Mouse (Mus musculus) midbrain, postnatal 0 days (tissue): ENCODE results near the gene Sytl3. TPM values are rescaled to one million over a fixed set of nuclear protein-coding genes. Genes with fewer than 3 reads are reported as not detected.

Experiments
- ATAC-seq: fragments of 200-750 bp; cut with Nextera tagmentation; 2 replicates; pipeline ENCODE4 v1.8.0; 2017; ENCODE audit warnings: moderate number of reproducible peaks, mild to moderate bottlenecking, moderate TSS enrichment, moderate library complexity; ENCODE audit not compliant: low FRiP score
- DNase-seq: peaks from one replicate; pipeline ENCODE4 v3.0.0-alpha.2; 2015; ENCODE audit warnings: low spot score
- H3K27ac ChIP-seq: fragments of 300-500 bp; sonication (generic); 2 replicates; pipeline ENCODE4 v1.5.1; 2014; ENCODE audit warnings: low read depth, mild to moderate bottlenecking, low read length, mixed read lengths
- H3K27me3 ChIP-seq: fragments of 300-500 bp; sonication (generic); 2 replicates; pipeline ENCODE4 v1.6.1; 2014; ENCODE audit warnings: low read length, control low read depth, mixed read lengths; ENCODE audit not compliant: insufficient read depth
- H3K36me3 ChIP-seq: fragments of 300-500 bp; sonication (generic); 2 replicates; pipeline ENCODE4 v1.6.1; 2014; ENCODE audit warnings: low read length, control low read depth, mixed read lengths; ENCODE audit not compliant: insufficient read depth
- H3K4me1 ChIP-seq: fragments of 300-500 bp; sonication (generic); 2 replicates; pipeline ENCODE4 v1.6.1; 2014; ENCODE audit warnings: mild to moderate bottlenecking, control low read depth, antibody characterized with exemption, low read length, mixed read lengths; ENCODE audit not compliant: insufficient read depth
- H3K4me2 ChIP-seq: fragments of 300-500 bp; sonication (generic); 2 replicates; pipeline ENCODE4 v1.6.1; 2014; ENCODE audit warnings: low read depth, mild to moderate bottlenecking, low read length, mixed read lengths; ENCODE audit not compliant: poor library complexity, severe bottlenecking
- H3K4me3 ChIP-seq: fragments of 300-500 bp; sonication (generic); 2 replicates; pipeline ENCODE4 v1.5.1; 2014; ENCODE audit warnings: low read depth, mild to moderate bottlenecking, low read length, moderate library complexity
- H3K9ac ChIP-seq: fragments of 300-500 bp; sonication (generic); replicated peaks from 2 replicates; pipeline ENCODE4 v1.6.1; 2014; ENCODE audit warnings: mild to moderate bottlenecking, low read length, moderate library complexity, mixed read lengths; ENCODE audit not compliant: poor library complexity, severe bottlenecking
- H3K9me3 ChIP-seq: fragments of 300-500 bp; sonication (generic); 2 replicates; pipeline ENCODE4 v1.6.1; 2016; ENCODE audit warnings: low read length, control low read depth
- CTCF ChIP-seq: IDR thresholded peaks from 2 replicates; pipeline ENCODE4 v1.5.1; 2016; ENCODE audit warnings: antibody characterized with exemption, mild to moderate bottlenecking
- WGBS: fragments of 180-500 bp; shearing (Covaris S2); extraction: QIAGEN DNeasy Blood & Tissue Kit; methylation state at CpG from one replicate; pipeline ENCODE4 v1.1.7; 2014; 5-methylcytosine and 5-hydroxymethylcytosine counted together
- polyA plus RNA-seq: library from polyadenylated mRNA; unstranded; fragments of >200 nt; fragmentation: Nextera tagmentation; extraction: Ambion mirVana; gene quantifications from 2 replicates; pipeline ENCODE4 v1.2.1, GENCODE M21; 2015
- total RNA-seq: library from RNA; depleted of rRNA; stranded (reverse); fragments of >200 nt; gene quantifications from 2 replicates; pipeline ENCODE4 v1.2.3, GENCODE M21; 2014

Sytl3 gene
- total and polyA plus RNA-seq, 2 experiments from 2014 or later = 0.65 TPM; not detected in 1

DNA sequence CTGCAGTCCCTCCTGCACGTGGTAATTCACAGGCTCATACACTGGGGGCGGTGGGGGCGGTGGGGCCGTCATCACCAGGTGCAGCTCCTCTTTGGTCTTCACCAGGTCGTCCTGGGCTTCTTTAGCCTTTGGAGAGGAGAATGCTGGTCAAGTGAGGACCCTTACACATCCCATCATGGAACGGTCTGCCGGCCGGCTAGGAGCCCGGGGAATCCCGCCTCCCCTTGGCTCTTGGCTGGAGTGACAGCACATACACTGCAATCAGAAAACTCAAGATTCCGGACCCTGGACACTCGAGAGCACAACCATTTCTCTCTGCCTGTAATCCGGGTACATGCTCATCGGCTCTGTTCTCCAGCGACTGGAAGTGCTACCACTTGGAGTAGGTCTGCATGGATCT lies 80.9 kb downstream of the Sytl3 start:
- Histone ChIP-seq H3K36me3 (peaks cover 3% of the 10 kb centered on the region; the same call in 1 of the 2 replicates), H3K4me2 (no peak overlapping the region), H3K4me3 (no peak overlapping the region), H3K4me1 (no peaks in the 10 kb centered on the region), H3K27ac (no peak overlapping the region), H3K9ac (no peak overlapping the region), H3K27me3 (no peaks in the 10 kb centered on the region), H3K9me3 (no peaks in the 10 kb centered on the region)
- no peak for TF ChIP-seq CTCF
- 93% methylated on average over 15 of the region's 15 CpGs for WGBS
- DNase-seq (no peak), ATAC-seq (no peak)

DNA sequence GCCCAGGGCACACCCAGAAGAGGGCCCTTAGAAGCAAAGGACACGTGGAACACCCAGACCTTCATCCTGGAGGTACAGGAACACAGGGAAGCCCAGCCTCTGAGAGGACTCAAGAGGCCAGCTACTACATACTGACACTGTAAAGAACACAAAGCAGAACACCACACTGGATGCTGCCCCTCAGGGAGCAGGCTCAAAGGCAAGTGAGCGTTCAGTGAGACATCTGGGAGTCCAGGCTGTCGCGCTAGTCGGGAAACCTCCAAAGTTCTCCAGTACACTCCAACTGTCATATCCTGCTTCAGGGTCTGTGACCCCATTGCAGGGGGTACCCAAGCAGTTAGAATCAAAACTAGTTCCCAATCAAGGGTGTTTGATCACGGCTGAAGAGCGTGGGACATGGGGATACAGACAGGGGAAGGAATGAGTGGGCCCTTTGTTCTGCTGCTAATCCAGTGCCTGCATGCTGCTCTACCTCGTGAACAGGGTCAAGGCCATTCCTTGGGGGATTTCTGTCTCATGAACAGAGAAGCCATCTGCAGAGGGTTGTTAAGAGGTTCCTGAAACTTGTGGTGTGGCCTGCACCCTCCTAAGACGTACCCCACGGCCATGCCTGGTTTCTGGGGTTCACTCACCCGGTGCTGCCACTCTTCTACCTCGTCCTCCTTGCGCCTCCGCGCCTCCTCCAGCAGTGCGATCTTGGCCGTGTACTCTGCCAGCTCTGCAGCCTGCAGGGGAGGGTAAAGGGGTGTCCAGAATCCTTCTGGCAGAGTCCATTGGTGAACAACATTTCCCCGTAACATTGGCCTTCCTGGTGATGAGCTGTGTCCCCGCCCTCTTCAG lies 81.7 kb downstream of the Sytl3 start:
- no peak for TF ChIP-seq CTCF
- ATAC-seq = no peak

DNA sequence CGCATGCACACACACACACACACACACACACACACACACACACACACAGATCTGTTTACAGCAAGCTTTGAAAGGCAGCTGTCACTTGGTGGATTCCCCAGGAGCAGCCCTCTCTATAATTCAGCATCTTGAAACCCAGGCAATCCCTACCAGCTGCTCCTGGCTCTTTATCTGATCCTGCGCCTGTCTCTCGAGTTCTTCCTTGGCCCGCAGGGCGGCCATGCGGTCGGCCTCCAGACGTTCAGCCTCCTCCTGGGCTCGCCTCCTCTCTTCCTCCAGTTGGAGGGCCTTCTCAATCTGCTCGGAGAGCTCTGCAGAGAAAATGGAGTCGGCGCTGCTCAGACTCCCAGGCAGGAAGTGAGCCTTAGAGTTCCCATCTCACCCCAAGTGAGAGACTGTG lies 82.4 kb downstream of the Sytl3 start:
- WGBS = 73% methylated on average over 12 of the region's 12 CpGs
- Histone ChIP-seq H3K9ac (no peak overlapping the region), H3K27ac (no peak overlapping the region), H3K36me3 (peaks cover 3% of the 10 kb centered on the region; the same call in 1 of the 2 replicates), H3K27me3 (no peaks in the 10 kb centered on the region), H3K4me2 (no peak overlapping the region), H3K9me3 (no peaks in the 10 kb centered on the region), H3K4me1 (peaks cover 6% of the 10 kb centered on the region; the same call in 1 of the 2 replicates), H3K4me3 (no peak overlapping the region)
- no peak for ATAC-seq
- TF ChIP-seq CTCF = no peak
- DNase-seq = no peak

More for the DNA sequence above, 81.7 kb downstream of the Sytl3 start:
- no peak overlapping the region for H3K9ac ChIP-seq
- H3K4me2 ChIP-seq = no peak overlapping the region
- 0 out of 2 replicates have a peak, but pooled peaks cover 2% of the 10 kb centered on the region for H3K4me1 ChIP-seq
- no peak overlapping the region for H3K4me3 ChIP-seq
- no peaks in the 10 kb centered on the region for H3K9me3 ChIP-seq
- DNase-seq = no peak
- 68% methylated on average over 19 of the region's 19 CpGs for WGBS
- H3K27ac ChIP-seq = no peak overlapping the region
- peaks cover 3% of the 10 kb centered on the region; the same call in 1 of the 2 replicates for H3K36me3 ChIP-seq
- H3K27me3 ChIP-seq = no peaks in the 10 kb centered on the region

DNA sequence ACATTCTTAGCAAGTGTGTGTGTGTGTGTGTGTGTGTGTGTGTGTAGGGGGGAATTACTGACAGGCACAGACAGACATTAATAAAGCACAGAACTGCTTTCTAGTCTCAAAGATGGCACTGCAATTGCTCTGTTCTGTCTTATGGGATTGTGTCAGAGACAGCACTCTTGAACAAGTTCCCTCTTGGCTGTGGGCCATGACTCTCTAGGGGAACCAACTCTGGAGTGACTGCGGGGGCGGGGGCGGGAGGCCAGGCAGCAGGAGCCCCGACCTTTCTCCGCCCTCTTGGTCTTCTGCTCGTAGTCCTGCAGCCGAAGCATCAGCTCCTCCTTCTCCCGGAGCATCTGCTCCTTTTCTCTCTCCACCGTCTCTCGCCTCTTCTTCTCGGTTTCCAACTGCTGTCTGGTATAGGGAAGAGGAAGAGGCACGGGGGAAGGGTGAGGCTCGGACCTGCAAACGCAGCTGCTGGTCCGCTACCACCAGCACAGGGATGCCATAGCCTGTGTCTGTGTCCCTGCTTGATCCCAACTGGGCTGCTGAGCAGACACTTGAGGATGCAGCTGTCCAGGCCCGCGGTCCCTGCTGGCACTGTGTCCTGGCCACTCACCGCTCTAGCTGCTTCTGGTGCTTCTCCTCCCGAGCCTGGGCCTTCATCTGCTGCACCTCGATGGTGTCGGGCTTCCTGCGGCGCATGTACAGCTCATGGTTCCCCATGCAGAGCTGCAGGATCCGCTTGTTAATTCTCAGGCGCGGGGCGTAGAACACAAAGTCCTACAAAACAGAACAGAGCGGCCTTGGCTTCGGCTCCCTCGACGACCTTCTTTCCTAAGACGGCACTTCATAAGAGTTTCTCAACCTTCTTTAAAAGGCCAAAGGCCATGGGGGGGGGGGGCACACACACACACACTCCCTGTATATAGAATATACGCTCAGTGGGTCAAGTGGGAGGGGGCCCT lies 83.5 kb downstream of the Sytl3 start:
- Histone ChIP-seq H3K9me3 (no peaks in the 10 kb centered on the region), H3K27me3 (no peaks in the 10 kb centered on the region), H3K4me1 (peaks cover 10% of the 10 kb centered on the region; the same call in 1 of the 2 replicates), H3K9ac (no peak overlapping the region), H3K27ac (no peak overlapping the region), H3K4me3 (no peak overlapping the region), H3K36me3 (peaks cover 3% of the 10 kb centered on the region; the same call in 1 of the 2 replicates), H3K4me2 (no peak overlapping the region)
- TF ChIP-seq CTCF = no peak
- ATAC-seq (no peak), DNase-seq (peak; percentile 73)
- WGBS = 66% methylated on average over 33 of the region's 33 CpGs

DNA sequence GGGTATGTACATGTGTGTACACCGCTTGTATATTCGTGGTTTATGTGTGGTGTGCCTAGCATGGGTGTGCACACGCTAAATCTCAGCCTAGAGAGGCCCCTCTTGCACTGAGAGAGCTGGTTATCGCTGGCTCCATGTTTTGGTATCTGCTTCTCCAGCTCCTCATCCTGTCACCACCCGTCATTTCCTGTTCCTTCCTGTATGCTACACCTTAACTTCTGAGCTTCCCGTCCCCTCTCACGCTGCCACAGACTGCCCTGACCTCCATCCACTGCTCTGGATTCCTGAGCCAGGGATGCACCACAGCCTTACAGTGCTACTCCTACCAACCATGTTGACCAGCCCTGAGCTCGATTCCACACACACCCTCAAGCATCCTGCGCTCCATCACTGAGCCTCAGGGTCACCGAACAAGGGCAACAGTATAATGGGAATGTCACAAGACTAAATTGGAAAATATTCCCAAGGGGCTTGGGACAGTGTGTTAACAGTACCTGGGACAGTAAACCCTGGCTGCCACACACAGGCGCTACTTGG lies 84.2 kb downstream of the Sytl3 start:
- DNase-seq (no peak), ATAC-seq (no peak)
- 93% methylated on average over 11 of the region's 11 CpGs for WGBS
- peaks cover 3% of the 10 kb centered on the region; the same call in 1 of the 2 replicates for H3K36me3 ChIP-seq
- H3K9me3 ChIP-seq = no peaks in the 10 kb centered on the region
- peaks cover 10% of the 10 kb centered on the region; the same call in 1 of the 2 replicates for H3K4me1 ChIP-seq
- no peak for TF ChIP-seq CTCF
- H3K9ac ChIP-seq = no peak overlapping the region
- no peaks in the 10 kb centered on the region for H3K27me3 ChIP-seq
- no peak overlapping the region for H3K4me2 ChIP-seq
- H3K27ac ChIP-seq = no peak overlapping the region
- no peak overlapping the region for H3K4me3 ChIP-seq
